Mouse (Mus musculus) limb, embryonic 12.5 days (tissue): Measurements from ENCODE around the gene Gns. TPM values are rescaled to one million over a fixed set of nuclear protein-coding genes. Genes with fewer than 3 reads are reported as not detected.

Experiments used
- ATAC-seq: fragments of 200-750 bp; cut with Nextera tagmentation; 2 replicates; pipeline ENCODE4 v1.8.0; 2017; ENCODE audit warnings: low read depth, moderate TSS enrichment; ENCODE audit not compliant: insufficient number of reproducible peaks, insufficient read depth, low FRiP score, low TSS enrichment
- H3K27ac ChIP-seq: fragments of 300-500 bp; sonication (generic); 2 replicates; pipeline ENCODE4 v1.5.1; 2016; ENCODE audit warnings: mild to moderate bottlenecking, moderate library complexity
- H3K27me3 ChIP-seq: fragments of 300-500 bp; sonication (generic); 2 replicates; pipeline ENCODE4 v1.6.1; 2016; ENCODE audit warnings: mild to moderate bottlenecking, moderate library complexity
- H3K36me3 ChIP-seq: fragments of 300-500 bp; sonication (generic); 2 replicates; pipeline ENCODE4 v1.6.1; 2016; ENCODE audit warnings: mild to moderate bottlenecking, moderate library complexity
- H3K4me1 ChIP-seq: fragments of 300-500 bp; sonication (generic); replicated peaks from 2 replicates; pipeline ENCODE4 v1.6.1; 2016
- H3K4me2 ChIP-seq: fragments of 300-500 bp; sonication (generic); 2 replicates; pipeline ENCODE4 v1.6.1; 2016; ENCODE audit warnings: mild to moderate bottlenecking, moderate library complexity
- H3K4me3 ChIP-seq: fragments of 300-500 bp; sonication (generic); replicated peaks from 2 replicates; pipeline ENCODE4 v1.5.1; 2016; ENCODE audit warnings: mild to moderate bottlenecking
- H3K9ac ChIP-seq: fragments of 300-500 bp; sonication (generic); replicated peaks from 2 replicates; pipeline ENCODE4 v1.6.1; 2016; ENCODE audit warnings: mild to moderate bottlenecking, moderate library complexity
- H3K9me3 ChIP-seq: fragments of 300-500 bp; sonication (generic); 2 replicates; pipeline ENCODE4 v1.6.1; 2016; ENCODE audit warnings: mild to moderate bottlenecking, moderate library complexity
- WGBS: fragments of 180-500 bp; shearing (Covaris S2); methylation state at CpG from one replicate; pipeline ENCODE4 v1.1.7; 2016; 5-methylcytosine and 5-hydroxymethylcytosine counted together
- polyA plus RNA-seq: library from polyadenylated mRNA; unstranded; fragments of >200 nt; fragmentation: Nextera tagmentation; extraction: Ambion mirVana; gene quantifications from 2 replicates; pipeline ENCODE4 v1.2.1, GENCODE M21; 2016

The Gns gene
- polyA plus RNA-seq, 1 experiment from 2014 or later = 38.7 TPM

- peaks cover 9% of the 10 kb centered on the region; the same call in 1 of the 2 replicates for H3K9me3 ChIP-seq
- ATAC-seq = 0 out of 2 replicates have a peak, but pooled peaks have one; percentile 42
- no peak overlapping the region for H3K4me2 ChIP-seq
- 64% methylated on average over 11 of the region's 11 CpGs for WGBS
- no peak overlapping the region for H3K4me3 ChIP-seq
- peaks cover 9% of the 10 kb centered on the region for H3K4me1 ChIP-seq
- no peaks in the 10 kb centered on the region for H3K36me3 ChIP-seq
- no peak overlapping the region for H3K27ac ChIP-seq
- no peak overlapping the region for H3K9ac ChIP-seq
- no peaks in the 10 kb centered on the region for H3K27me3 ChIP-seq
These were observed 23.9 kb upstream of the Gns start for GRCm38 (mm10) chr10:121340754-121341593.

GRCm38 (mm10) chr10:121342260-121342659 is 22.6 kb upstream of the Gns start:
- no peaks in the 10 kb centered on the region for H3K9me3 ChIP-seq
- no peak overlapping the region for H3K27ac ChIP-seq
- no peak overlapping the region for H3K4me2 ChIP-seq
- no peaks in the 10 kb centered on the region for H3K36me3 ChIP-seq
- H3K9ac ChIP-seq = no peak overlapping the region
- no peak for ATAC-seq
- H3K27me3 ChIP-seq = no peaks in the 10 kb centered on the region
- WGBS = 94% methylated on average over 10 of the region's 10 CpGs
- no peak overlapping the region for H3K4me3 ChIP-seq
- H3K4me1 ChIP-seq = peaks cover 14% of the 10 kb centered on the region

GRCm38 (mm10) chr10:121343867-121344266 is 21.0 kb upstream of the Gns start:
- Histone ChIP-seq H3K4me1 (peaks cover 14% of the 10 kb centered on the region), H3K36me3 (no peaks in the 10 kb centered on the region), H3K4me3 (no peak overlapping the region), H3K9ac (no peak overlapping the region), H3K27me3 (peaks cover 1% of the 10 kb centered on the region; the same call in 1 of the 2 replicates), H3K9me3 (no peaks in the 10 kb centered on the region), H3K27ac (no peak overlapping the region), H3K4me2 (no peak overlapping the region)
- no peak for ATAC-seq
- WGBS = 72% methylated on average over 6 of the region's 6 CpGs

GRCm38 (mm10) chr10:121349244-121349643 is 15.6 kb upstream of the Gns start:
- no peak overlapping the region for H3K4me3 ChIP-seq
- no peak overlapping the region for H3K9ac ChIP-seq
- no peak for ATAC-seq
- no peaks in the 10 kb centered on the region for H3K36me3 ChIP-seq
- H3K4me2 ChIP-seq = no peak overlapping the region
- H3K27ac ChIP-seq = no peak overlapping the region
- 0 out of 2 replicates have a peak, but pooled peaks cover 3% of the 10 kb centered on the region for H3K9me3 ChIP-seq
- peaks cover 22% of the 10 kb centered on the region for H3K4me1 ChIP-seq
- WGBS = 30% methylated on average over 5 of the region's 5 CpGs
- H3K27me3 ChIP-seq = peaks cover 39% of the 10 kb centered on the region

- Histone ChIP-seq H3K27ac (no peak overlapping the region), H3K27me3 (peaks cover 39% of the 10 kb centered on the region), H3K4me1 (peaks cover 22% of the 10 kb centered on the region), H3K36me3 (no peaks in the 10 kb centered on the region), H3K4me3 (peak overlapping the region; percentile 54), H3K9me3 (0 out of 2 replicates have a peak, but pooled peaks cover 8% of the 10 kb centered on the region), H3K9ac (peak overlapping the region; percentile 58), H3K4me2 (peak overlapping the region; percentile 91)
- 0 out of 2 replicates have a peak, but pooled peaks have one; percentile 59 for ATAC-seq
- 2% methylated on average over 35 of the region's 35 CpGs for WGBS
These were observed 14.4 kb upstream of the Gns start for GRCm38 (mm10) chr10:121350357-121351065.

- Histone ChIP-seq H3K27ac (no peak within 1 kb of the TSS), H3K4me2 (peak within 1 kb of the TSS; percentile 91), H3K9me3 (0 out of 2 replicates have a peak, but pooled peaks cover 8% of the 10 kb centered on the region), H3K27me3 (peaks cover 39% of the 10 kb centered on the region), H3K4me1 (peaks cover 22% of the 10 kb centered on the region), H3K9ac (peak within 1 kb of the TSS; percentile 58), H3K36me3 (no peaks in the 10 kb centered on the region), H3K4me3 (peak within 1 kb of the TSS; percentile 54)
- peak; percentile 31; the same call in 1 of the 2 replicates for ATAC-seq
- under 1% methylated on average over 61 of the region's 61 CpGs for WGBS
These were observed 13.8 kb upstream of the Gns start, which contains the start of gene Tbc1d30 for GRCm38 (mm10) chr10:121351066-121351581. Tbc1d30 (minus strand) TSS chr10:121351278.

- peak overlapping the region; percentile 91 for H3K4me2 ChIP-seq
- H3K4me3 ChIP-seq = peak overlapping the region; percentile 54
- peaks cover 22% of the 10 kb centered on the region for H3K4me1 ChIP-seq
- 37% methylated on average over 15 of the region's 15 CpGs for WGBS
- H3K27ac ChIP-seq = no peak overlapping the region
- H3K9ac ChIP-seq = no peak overlapping the region
- ATAC-seq = no peak
- no peaks in the 10 kb centered on the region for H3K36me3 ChIP-seq
- H3K27me3 ChIP-seq = peaks cover 39% of the 10 kb centered on the region
- H3K9me3 ChIP-seq = 0 out of 2 replicates have a peak, but pooled peaks cover 8% of the 10 kb centered on the region
These were observed 13.1 kb upstream of the Gns start for GRCm38 (mm10) chr10:121351692-121352290.

GRCm38 (mm10) chr10:121360358-121360757 is 4.5 kb upstream of the Gns start:
- Histone ChIP-seq H3K27me3 (no peaks in the 10 kb centered on the region), H3K9me3 (no peaks in the 10 kb centered on the region), H3K4me3 (no peak overlapping the region), H3K27ac (no peak overlapping the region), H3K4me1 (peaks cover 6% of the 10 kb centered on the region; the same call in 1 of the 2 replicates), H3K36me3 (no peaks in the 10 kb centered on the region), H3K9ac (no peak overlapping the region), H3K4me2 (no peak overlapping the region)
- 83% methylated on average over 2 of the region's 2 CpGs for WGBS
- ATAC-seq = no peak

- no peaks in the 10 kb centered on the region for H3K36me3 ChIP-seq
- no peak overlapping the region for H3K4me3 ChIP-seq
- 83% methylated on average over 8 of the region's 8 CpGs for WGBS
- peaks cover 23% of the 10 kb centered on the region for H3K4me1 ChIP-seq
- no peak overlapping the region for H3K4me2 ChIP-seq
- no peak for ATAC-seq
- no peaks in the 10 kb centered on the region for H3K9me3 ChIP-seq
- no peak overlapping the region for H3K27ac ChIP-seq
- H3K27me3 ChIP-seq = no peaks in the 10 kb centered on the region
- no peak overlapping the region for H3K9ac ChIP-seq
These were observed 1.7 kb upstream of the Gns start for GRCm38 (mm10) chr10:121363201-121363600.

- no peak for ATAC-seq
- no peaks in the 10 kb centered on the region for H3K27me3 ChIP-seq
- WGBS = 25% methylated on average over 15 of the region's 15 CpGs
- H3K9ac ChIP-seq = peak overlapping the region; percentile 87
- peaks cover 5% of the 10 kb centered on the region; the same call in 1 of the 2 replicates for H3K36me3 ChIP-seq
- peak overlapping the region; percentile 98 for H3K4me3 ChIP-seq
- H3K4me2 ChIP-seq = peak overlapping the region; percentile 88
- 0 out of 2 replicates have a peak overlapping the region, but pooled peaks have one; percentile 37 for H3K27ac ChIP-seq
- H3K4me1 ChIP-seq = peaks cover 23% of the 10 kb centered on the region
- H3K9me3 ChIP-seq = no peaks in the 10 kb centered on the region
These were observed 584 bp upstream of the Gns start for GRCm38 (mm10) chr10:121364306-121364705.
